Mouse (Mus musculus) hindbrain, embryonic 12.5 days (tissue): Measurements from ENCODE around the gene Tns3. TPM values are rescaled to one million over a fixed set of nuclear protein-coding genes. Genes with fewer than 3 reads are reported as not detected.

Experiments used
- ATAC-seq: fragments of 200-750 bp; cut with Nextera tagmentation; 2 replicates; pipeline ENCODE4 v1.8.0; 2017; ENCODE audit warnings: moderate TSS enrichment; ENCODE audit not compliant: low FRiP score
- H3K27ac ChIP-seq: fragments of 300-500 bp; sonication (generic); 2 replicates; pipeline ENCODE4 v1.5.1; 2016; ENCODE audit warnings: mild to moderate bottlenecking
- H3K27me3 ChIP-seq: fragments of 300-500 bp; sonication (generic); 2 replicates; pipeline ENCODE4 v1.6.1; 2016; ENCODE audit warnings: mild to moderate bottlenecking
- H3K36me3 ChIP-seq: fragments of 300-500 bp; sonication (generic); 2 replicates; pipeline ENCODE4 v1.6.1; 2016; ENCODE audit warnings: mild to moderate bottlenecking
- H3K4me1 ChIP-seq: fragments of 300-500 bp; sonication (generic); 2 replicates; pipeline ENCODE4 v1.6.1; 2016
- H3K4me2 ChIP-seq: fragments of 300-500 bp; sonication (generic); replicated peaks from 2 replicates; pipeline ENCODE4 v1.6.1; 2016; ENCODE audit warnings: mild to moderate bottlenecking
- H3K4me3 ChIP-seq: fragments of 300-500 bp; sonication (generic); 2 replicates; pipeline ENCODE4 v1.5.1; 2016; ENCODE audit warnings: mild to moderate bottlenecking
- H3K9ac ChIP-seq: fragments of 300-500 bp; sonication (generic); 2 replicates; pipeline ENCODE4 v1.6.1; 2016; ENCODE audit warnings: mild to moderate bottlenecking, moderate library complexity
- H3K9me3 ChIP-seq: fragments of 300-500 bp; sonication (generic); replicated peaks from 2 replicates; pipeline ENCODE4 v1.6.1; 2016; ENCODE audit warnings: mild to moderate bottlenecking
- WGBS: fragments of 180-500 bp; shearing (Covaris S2); methylation state at CpG from one replicate; pipeline ENCODE4 v1.1.7; 2016; 5-methylcytosine and 5-hydroxymethylcytosine counted together
- polyA plus RNA-seq: library from polyadenylated mRNA; unstranded; fragments of >200 nt; fragmentation: Nextera tagmentation; extraction: Ambion mirVana; gene quantifications from 2 replicates; pipeline ENCODE4 v1.2.1, GENCODE M21; 2016

Gene Tns3
- polyA plus RNA-seq: 15.9 and 16.8 TPM in 2 replicates

DNA sequence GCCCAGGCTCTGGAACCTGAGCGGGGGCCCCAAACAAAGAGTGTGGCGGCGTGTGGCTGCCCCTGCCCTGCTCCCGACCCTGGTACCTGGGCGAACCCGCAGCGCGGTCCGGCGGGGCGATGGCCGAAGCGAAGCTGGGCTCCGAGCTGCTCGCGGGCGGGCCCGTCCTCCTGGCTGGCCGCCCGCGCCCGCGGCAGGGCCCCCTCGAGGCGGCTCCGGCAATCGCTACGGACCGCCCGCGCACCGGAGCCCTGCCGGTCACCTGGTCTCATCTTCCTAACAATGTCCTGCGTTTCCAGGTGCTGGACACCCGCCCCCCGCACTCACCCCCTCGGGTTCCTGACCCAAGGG lies at the start of gene Tns3:
Tns3 (minus strand) TSS at position 143 of the 351 bp plus-strand sequence.
- Histone ChIP-seq H3K4me1 (peaks cover 6% of the 10 kb centered on the region), H3K4me3 (peak within 1 kb of the TSS; percentile 63), H3K9ac (peak within 1 kb of the TSS; percentile 82), H3K9me3 (no peaks in the 10 kb centered on the region), H3K27me3 (peaks cover 21% of the 10 kb centered on the region), H3K27ac (peak within 1 kb of the TSS; percentile 52), H3K36me3 (no peaks in the 10 kb centered on the region), H3K4me2 (peak within 1 kb of the TSS; percentile 94)
- ATAC-seq: peak; percentile 79
- 1% methylated on average over 37 of the region's 37 CpGs for WGBS

DNA sequence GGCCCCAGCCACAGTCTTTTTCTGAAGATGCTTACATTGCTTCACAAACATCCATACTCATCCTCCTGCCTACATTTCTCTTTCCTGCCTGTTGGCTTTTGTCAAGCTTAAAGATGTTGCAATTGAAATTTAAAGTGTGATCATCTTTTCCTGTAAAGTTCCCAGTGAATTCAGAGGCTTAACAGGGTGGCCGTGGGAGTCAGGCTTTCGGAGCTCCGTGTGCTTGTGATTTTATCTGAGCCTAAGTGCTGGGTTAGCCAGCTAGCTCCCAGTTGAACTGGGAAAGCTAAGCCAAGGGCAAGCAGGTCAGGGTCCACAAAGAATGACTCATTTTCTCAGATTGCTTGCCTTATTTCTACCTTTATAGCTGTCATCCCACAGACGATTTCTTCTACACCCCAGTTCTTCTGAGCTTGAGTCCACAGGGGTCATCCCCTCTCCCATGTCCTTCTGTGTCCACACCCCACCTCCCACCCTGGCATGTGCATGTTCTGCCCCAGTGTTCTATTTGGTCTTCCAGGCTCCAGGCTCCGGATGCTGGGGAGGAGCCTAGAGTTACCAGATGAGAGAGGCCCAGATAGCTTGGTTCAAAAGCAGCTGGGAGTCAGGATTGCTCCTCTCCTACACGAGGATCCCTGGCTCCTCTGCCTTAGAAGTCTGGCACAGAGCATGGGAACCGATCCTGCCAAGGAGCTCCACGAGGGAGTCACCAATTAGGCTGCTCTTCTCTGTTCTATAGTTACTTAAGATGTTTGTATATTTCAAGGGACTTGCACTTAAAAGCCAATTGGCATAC lies 42.1 kb upstream of the Tns3 start:
- WGBS: 72% methylated on average over 8 of the region's 8 CpGs
- H3K4me1 ChIP-seq: no peaks in the 10 kb centered on the region
- no peak overlapping the region for H3K27ac ChIP-seq
- H3K4me3 ChIP-seq: no peak overlapping the region
- no peaks in the 10 kb centered on the region for H3K9me3 ChIP-seq
- no peak overlapping the region for H3K9ac ChIP-seq
- no peaks in the 10 kb centered on the region for H3K36me3 ChIP-seq
- ATAC-seq: no peak
- no peak overlapping the region for H3K4me2 ChIP-seq
- H3K27me3 ChIP-seq: no peaks in the 10 kb centered on the region

DNA sequence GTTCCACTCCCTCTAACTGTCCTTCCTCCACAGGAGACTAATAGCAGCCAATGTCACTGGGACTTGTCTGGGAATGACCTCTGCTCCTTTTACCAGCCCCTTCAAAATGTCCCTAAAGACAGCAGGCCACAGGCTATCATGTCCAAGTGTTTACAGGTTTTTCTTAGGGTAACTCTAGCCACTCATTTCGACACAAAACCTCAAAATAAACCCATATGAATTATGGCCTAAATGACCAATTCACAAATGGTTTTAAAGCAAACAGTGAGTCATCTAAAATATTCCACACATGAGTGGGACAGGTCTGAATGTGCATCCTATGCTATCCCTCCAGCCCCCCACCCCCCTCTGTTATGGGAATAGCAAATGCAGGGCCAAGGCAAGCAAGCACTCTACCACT lies 40.8 kb upstream of the Tns3 start:
- Histone ChIP-seq H3K9me3 (no peaks in the 10 kb centered on the region), H3K4me2 (no peak overlapping the region), H3K36me3 (no peaks in the 10 kb centered on the region), H3K27ac (no peak overlapping the region), H3K27me3 (no peaks in the 10 kb centered on the region), H3K9ac (no peak overlapping the region), H3K4me3 (no peak overlapping the region), H3K4me1 (peaks cover 1% of the 10 kb centered on the region; the same call in 1 of the 2 replicates)
- 85% methylated on average over 1 of the region's 1 CpGs for WGBS
- no peak for ATAC-seq

DNA sequence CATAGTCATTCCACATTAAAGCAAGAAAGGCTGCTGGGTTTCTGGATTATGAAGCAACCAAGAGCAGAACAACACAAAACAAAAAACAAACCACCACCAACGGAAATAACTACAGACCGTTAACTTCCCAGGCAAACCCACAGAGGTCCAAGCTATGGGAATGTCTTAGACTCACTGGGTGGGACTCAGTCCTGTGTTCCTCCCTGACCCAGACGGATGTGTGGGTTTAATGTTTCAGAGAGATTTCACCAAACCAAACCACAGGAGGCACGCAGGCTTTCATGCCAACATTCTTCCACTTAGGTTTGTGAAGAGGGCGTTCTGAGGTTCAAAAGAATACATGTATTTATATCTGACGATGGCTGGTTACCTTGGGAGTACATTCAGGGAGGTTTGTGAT lies 39.5 kb upstream of the Tns3 start:
- WGBS: 70% methylated on average over 6 of the region's 6 CpGs
- Histone ChIP-seq H3K9me3 (no peaks in the 10 kb centered on the region), H3K4me3 (no peak overlapping the region), H3K27me3 (no peaks in the 10 kb centered on the region), H3K9ac (no peak overlapping the region), H3K4me1 (peaks cover 5% of the 10 kb centered on the region; the same call in 1 of the 2 replicates), H3K36me3 (no peaks in the 10 kb centered on the region), H3K4me2 (no peak overlapping the region), H3K27ac (no peak overlapping the region)
- no peak for ATAC-seq

DNA sequence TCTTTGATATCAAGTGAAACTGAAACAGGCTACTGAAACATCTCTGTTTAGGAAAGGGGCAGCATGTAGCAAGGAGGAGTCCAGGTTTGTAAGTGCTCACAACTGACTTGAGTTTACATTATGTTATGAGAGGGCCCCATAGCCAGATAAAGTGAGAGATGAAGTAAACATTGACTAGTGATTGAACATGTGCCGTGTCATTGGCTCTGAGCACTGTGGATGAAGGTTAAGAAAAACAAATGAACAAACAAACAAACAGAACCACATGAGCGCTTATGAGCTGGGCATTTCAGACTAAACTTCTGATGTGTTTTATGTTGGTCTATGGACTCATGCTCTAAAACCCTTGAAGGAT lies 38.2 kb upstream of the Tns3 start:
- Histone ChIP-seq H3K4me2 (no peak overlapping the region), H3K36me3 (no peaks in the 10 kb centered on the region), H3K9ac (no peak overlapping the region), H3K27me3 (no peaks in the 10 kb centered on the region), H3K4me3 (no peak overlapping the region), H3K4me1 (peaks cover 5% of the 10 kb centered on the region; the same call in 1 of the 2 replicates), H3K9me3 (no peaks in the 10 kb centered on the region), H3K27ac (no peak overlapping the region)
- ATAC-seq: no peak
- 98% methylated on average over 2 of the region's 2 CpGs for WGBS

DNA sequence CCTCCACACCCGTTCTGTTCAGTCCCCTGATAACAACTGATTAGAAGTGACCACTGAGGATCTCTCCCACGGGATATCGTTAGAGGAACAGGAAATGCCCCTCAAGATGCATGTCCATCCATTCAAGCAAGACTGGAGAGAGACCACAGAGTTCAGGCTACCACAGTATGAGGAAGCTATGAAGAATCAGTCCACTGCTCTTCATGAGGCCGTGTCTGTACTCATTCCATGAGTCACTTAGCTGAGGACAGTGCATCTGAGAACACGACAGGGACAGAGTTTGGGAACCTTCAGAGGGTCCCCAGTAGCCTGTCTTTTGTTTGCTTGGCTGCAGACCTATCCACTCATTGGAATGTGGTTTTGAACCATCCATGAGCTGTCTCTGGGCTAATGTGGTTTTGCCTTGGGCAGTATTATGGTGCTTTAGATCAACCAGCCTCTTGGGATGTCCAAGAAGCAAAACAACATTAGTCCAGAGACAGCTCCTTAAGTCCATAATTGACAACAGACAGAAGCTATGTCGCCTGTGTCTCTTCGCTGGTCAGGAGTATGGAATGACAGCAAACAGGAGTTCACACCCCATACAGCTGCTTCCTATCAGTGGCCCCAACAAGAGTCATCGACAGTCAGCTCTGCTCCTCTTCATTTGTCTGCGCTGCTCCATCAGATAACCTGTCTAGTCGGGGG lies 37.7 kb upstream of the Tns3 start:
- H3K9ac ChIP-seq: no peak overlapping the region

DNA sequence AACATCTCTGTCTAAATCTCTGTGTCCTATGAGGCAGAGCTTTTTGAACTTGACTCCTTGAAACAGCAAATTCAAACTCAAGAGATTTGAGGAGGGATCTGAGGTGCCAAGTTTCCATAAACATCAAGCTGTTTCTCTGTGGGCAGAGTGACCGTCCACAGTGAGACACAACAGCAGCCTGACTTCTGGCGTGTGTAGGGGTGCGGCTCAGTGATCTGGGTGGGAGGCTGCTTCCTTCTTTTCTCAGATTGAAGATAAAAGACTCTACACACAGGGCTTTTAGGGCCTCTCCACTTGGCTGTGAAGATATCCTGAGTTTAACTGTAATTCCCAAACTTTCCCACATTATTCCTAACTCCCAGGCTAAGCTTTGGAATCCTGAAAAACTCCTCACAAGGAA lies 37.1 kb upstream of the Tns3 start:
- peaks cover 5% of the 10 kb centered on the region; the same call in 1 of the 2 replicates for H3K4me1 ChIP-seq
- H3K27ac ChIP-seq: no peak overlapping the region
- H3K27me3 ChIP-seq: no peaks in the 10 kb centered on the region
- no peak for ATAC-seq
- no peak overlapping the region for H3K4me3 ChIP-seq
- no peaks in the 10 kb centered on the region for H3K9me3 ChIP-seq
- H3K36me3 ChIP-seq: no peaks in the 10 kb centered on the region
- H3K9ac ChIP-seq: no peak overlapping the region
- H3K4me2 ChIP-seq: no peak overlapping the region
- WGBS: 70% methylated on average over 3 of the region's 3 CpGs

More for the DNA sequence above, 37.7 kb upstream of the Tns3 start:
- H3K4me1 ChIP-seq: peaks cover 5% of the 10 kb centered on the region; the same call in 1 of the 2 replicates
- WGBS: 81% methylated on average over 10 of the region's 10 CpGs
- H3K27ac ChIP-seq: no peak overlapping the region
- H3K4me3 ChIP-seq: no peak overlapping the region
- no peak overlapping the region for H3K4me2 ChIP-seq
- ATAC-seq: no peak
- H3K9me3 ChIP-seq: no peaks in the 10 kb centered on the region
- H3K36me3 ChIP-seq: no peaks in the 10 kb centered on the region
- no peaks in the 10 kb centered on the region for H3K27me3 ChIP-seq

DNA sequence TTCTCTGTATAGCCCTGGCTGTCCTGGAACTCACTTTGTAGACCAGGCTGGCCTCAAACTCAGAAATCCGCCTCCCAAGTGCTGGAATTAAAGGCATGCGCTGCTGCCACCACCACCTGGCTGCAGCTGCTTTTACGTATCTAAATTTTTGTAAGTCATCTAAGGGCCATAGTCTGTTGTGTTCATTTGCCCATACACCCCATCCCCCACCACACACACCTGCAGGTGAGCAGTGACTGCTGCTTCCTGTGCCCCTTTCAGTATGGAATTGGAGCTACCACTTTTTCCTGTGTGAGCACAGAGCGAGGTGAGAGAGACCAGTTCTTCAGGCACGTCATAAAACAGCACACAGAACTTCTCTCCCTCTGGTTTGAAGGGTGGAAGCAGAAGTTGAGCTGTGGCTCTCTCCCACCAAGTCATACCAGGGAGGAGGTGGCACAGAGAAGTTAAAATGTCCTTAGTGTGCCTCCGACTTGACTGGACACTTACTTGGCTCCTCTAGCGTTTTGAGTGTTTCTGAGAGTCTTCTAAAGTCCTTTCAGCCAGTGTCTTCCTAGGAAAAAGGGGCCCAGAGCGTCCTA lies 36.4 kb upstream of the Tns3 start:
- no peaks in the 10 kb centered on the region for H3K27me3 ChIP-seq
- WGBS: 83% methylated on average over 8 of the region's 8 CpGs
- H3K27ac ChIP-seq: no peak overlapping the region
- H3K9me3 ChIP-seq: no peaks in the 10 kb centered on the region
- no peaks in the 10 kb centered on the region for H3K36me3 ChIP-seq
- H3K9ac ChIP-seq: no peak overlapping the region
- ATAC-seq: no peak
- H3K4me1 ChIP-seq: peaks cover 5% of the 10 kb centered on the region; the same call in 1 of the 2 replicates
- no peak overlapping the region for H3K4me3 ChIP-seq
- H3K4me2 ChIP-seq: no peak overlapping the region

DNA sequence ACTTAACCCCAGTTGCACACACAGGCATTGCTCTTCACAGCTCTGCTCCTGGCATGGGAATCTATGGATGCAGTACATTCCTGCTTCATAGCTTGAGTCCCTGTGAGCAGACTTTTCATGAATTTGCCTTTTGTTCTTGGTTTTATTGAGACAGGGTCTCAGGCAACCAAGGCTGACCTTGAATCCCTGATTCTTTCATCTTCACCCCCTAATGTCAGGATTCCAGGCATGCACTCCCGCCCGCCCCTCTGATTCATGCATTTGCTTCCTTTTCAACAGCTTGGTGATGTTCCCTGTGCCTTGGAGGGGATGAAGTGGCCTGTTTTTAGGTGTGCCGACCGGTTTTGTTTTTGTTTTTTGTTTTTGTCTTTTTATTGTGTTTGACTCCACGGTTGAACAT lies 35.4 kb upstream of the Tns3 start:
- Histone ChIP-seq H3K4me2 (no peak overlapping the region), H3K4me3 (no peak overlapping the region), H3K27me3 (no peaks in the 10 kb centered on the region), H3K9ac (no peak overlapping the region), H3K36me3 (no peaks in the 10 kb centered on the region), H3K27ac (no peak overlapping the region), H3K9me3 (no peaks in the 10 kb centered on the region), H3K4me1 (peaks cover 5% of the 10 kb centered on the region; the same call in 1 of the 2 replicates)
- 32% methylated on average over 5 of the region's 5 CpGs for WGBS
- ATAC-seq: no peak

DNA sequence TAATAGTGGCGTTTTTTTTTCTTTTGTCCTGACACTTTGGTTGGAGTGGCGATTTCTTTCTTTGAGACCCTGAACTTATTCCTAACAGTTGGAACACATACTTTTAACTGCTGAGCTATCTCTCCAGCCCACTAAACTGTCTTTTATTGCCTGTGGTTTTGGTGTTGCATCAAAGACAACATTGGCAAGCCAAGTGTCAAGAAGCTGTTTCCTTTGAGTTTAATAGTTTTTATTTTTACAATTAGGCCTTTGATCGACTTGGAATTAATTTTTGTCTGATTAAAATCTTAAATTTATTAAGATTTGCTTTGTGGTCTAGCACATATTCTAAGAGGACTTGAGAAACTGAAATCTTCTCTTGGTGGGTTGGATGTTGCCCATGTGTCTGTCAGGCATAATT lies 33.3 kb upstream of the Tns3 start:
- WGBS: 88% methylated on average over 3 of the region's 3 CpGs
- Histone ChIP-seq H3K4me1 (peaks cover 15% of the 10 kb centered on the region), H3K36me3 (no peaks in the 10 kb centered on the region), H3K9me3 (no peaks in the 10 kb centered on the region), H3K4me2 (no peak overlapping the region), H3K9ac (no peak overlapping the region), H3K4me3 (no peak overlapping the region), H3K27ac (no peak overlapping the region), H3K27me3 (no peaks in the 10 kb centered on the region)
- no peak for ATAC-seq

DNA sequence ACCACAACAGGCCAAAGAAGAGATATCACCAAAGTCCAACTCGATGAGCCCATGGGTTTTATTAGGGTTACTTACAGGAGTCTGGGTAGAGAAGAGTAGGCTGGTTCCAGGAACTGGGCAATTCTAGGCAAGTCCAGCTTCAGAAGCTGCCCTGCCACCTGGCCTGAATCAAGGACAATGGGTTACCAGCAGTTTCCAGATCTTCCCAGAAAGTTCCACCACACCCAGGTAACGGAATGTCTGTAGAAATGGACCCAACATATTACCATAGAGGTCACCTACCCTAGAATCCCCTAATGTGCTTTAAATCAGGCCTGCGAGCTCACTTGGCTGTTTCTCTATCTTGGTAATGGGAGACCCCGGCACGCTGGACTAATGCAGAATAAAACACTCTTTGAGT lies 29.8 kb upstream of the Tns3 start:
- no peak overlapping the region for H3K27ac ChIP-seq
- H3K4me2 ChIP-seq: no peak overlapping the region
- no peaks in the 10 kb centered on the region for H3K36me3 ChIP-seq
- no peaks in the 10 kb centered on the region for H3K9me3 ChIP-seq
- WGBS: 95% methylated on average over 5 of the region's 5 CpGs
- no peak for ATAC-seq
- H3K4me1 ChIP-seq: peaks cover 26% of the 10 kb centered on the region
- no peak overlapping the region for H3K9ac ChIP-seq
- H3K27me3 ChIP-seq: no peaks in the 10 kb centered on the region
- no peak overlapping the region for H3K4me3 ChIP-seq

DNA sequence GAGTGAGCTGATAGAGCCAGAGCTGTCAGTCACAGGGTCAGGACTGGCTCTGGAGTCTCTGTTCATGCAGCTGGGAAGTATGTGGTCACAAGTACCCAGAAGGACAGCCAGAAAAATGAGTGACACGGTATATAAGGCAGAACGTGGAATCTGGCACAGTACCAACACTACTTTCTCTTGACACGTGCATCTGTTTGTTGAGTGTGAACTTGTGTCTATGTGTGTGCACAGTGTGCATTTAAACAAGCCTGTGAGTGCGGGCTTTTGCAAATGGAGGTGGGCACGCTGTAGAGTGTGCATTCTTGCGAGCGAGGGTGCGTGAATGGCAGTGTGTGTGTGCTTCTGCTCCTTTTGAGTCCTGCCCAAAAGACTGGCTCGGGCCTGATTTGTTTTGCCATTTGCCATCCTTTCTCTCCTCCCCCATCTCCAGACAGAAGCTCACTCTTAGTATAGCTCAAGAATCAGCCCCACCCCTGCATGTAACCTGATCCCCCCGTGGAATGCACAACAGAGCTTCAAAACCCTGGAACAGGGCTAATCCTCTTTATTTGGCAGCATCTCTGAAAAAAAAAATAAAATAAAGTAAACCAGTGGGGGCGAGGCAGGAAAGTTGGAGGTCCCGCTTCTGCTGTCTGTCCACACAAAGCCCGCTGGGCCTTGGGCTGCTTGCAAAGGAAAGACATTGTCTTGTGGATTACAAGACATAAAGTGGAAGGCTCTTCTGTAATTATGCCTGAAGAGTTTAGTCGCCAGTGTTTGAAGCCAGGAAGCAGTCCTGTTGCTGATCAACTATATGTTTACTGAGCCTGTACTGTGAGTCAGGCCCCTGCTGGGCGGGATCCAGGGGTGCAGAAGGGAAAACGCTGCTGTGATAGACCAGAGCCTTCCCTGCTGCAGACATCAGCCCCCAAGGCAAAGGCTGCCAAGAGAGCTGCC lies 28.5 kb upstream of the Tns3 start:
- H3K4me3 ChIP-seq: no peak overlapping the region
- H3K27ac ChIP-seq: 0 out of 2 replicates have a peak overlapping the region, but pooled peaks have one; percentile 9
- H3K36me3 ChIP-seq: no peaks in the 10 kb centered on the region
- H3K4me2 ChIP-seq: peak overlapping the region; percentile 29
- no peak overlapping the region for H3K9ac ChIP-seq
- WGBS: 6% methylated on average over 16 of the region's 16 CpGs
- ATAC-seq: peak; percentile 79
- H3K9me3 ChIP-seq: no peaks in the 10 kb centered on the region
- no peaks in the 10 kb centered on the region for H3K27me3 ChIP-seq
- peaks cover 26% of the 10 kb centered on the region for H3K4me1 ChIP-seq
